Mouse (Mus musculus): ENCODE measurements around the gene Timmdc1.
"Not testable (repeated sequence)": the region's sequence is repeated elsewhere in the genome, so short reads cannot be mapped to it uniquely, and the experiment has no call there.

Gene Timmdc1

GRCm38 (mm10) chr16:38496604-38497140, 25.8 kb downstream of the Timmdc1 start:
- DNase-seq (ENCODE audit: low spot score in 2 of 2), result no peak

GRCm38 (mm10) chr16:38493890-38494289, 28.6 kb downstream of the Timmdc1 start:
- no peak for DNase-seq (ENCODE audit: low spot score in 2 of 2)

- no peak for DNase-seq (ENCODE audit: low spot score in 2 of 2)
Observed at GRCm38 (mm10) chr16:38492551-38492950, 29.9 kb downstream of the Timmdc1 start.

GRCm38 (mm10) chr16:38483582-38484309, 38.7 kb downstream of the Timmdc1 start:
- DNase-seq (ENCODE audit: low spot score in 2 of 2), result peak in 1 of 2 experiments; percentile 10

- peak in 1 of 2 experiments; percentile 38 for DNase-seq (ENCODE audit: low spot score in 2 of 2)
Observed at GRCm38 (mm10) chr16:38482780-38483562, 39.5 kb downstream of the Timmdc1 start.

GRCm38 (mm10) chr16:38481327-38481726, 41.1 kb downstream of the Timmdc1 start:
- DNase-seq (ENCODE audit: low spot score in 2 of 2), result no peak

GRCm38 (mm10) chr16:38478296-38478695, 44.2 kb downstream of the Timmdc1 start:
- no peak for DNase-seq (ENCODE audit: low spot score in 2 of 2)

- DNase-seq (ENCODE audit: low spot score in 2 of 2), result not testable (repeated sequence)
Observed at GRCm38 (mm10) chr16:38477241-38477608, 45.2 kb downstream of the Timmdc1 start.

- peak in 1 of 2 experiments; percentile 21 for DNase-seq (ENCODE audit: low spot score in 2 of 2)
Observed at GRCm38 (mm10) chr16:38476312-38477240, 45.9 kb downstream of the Timmdc1 start.

- DNase-seq (ENCODE audit: low spot score in 2 of 2), result no peak
Observed at GRCm38 (mm10) chr16:38475681-38476311, 46.7 kb downstream of the Timmdc1 start.

GRCm38 (mm10) chr16:38474677-38475286, 47.7 kb downstream of the Timmdc1 start:
- DNase-seq (ENCODE audit: low spot score in 2 of 2), result no peak

- no peak for DNase-seq (ENCODE audit: low spot score in 2 of 2)
Observed at GRCm38 (mm10) chr16:38473661-38474060, 48.8 kb downstream of the Timmdc1 start.

- no peak for DNase-seq (ENCODE audit: low spot score in 2 of 2)
Observed at GRCm38 (mm10) chr16:38472507-38472873, 50.0 kb downstream of the Timmdc1 start.

- DNase-seq (ENCODE audit: low spot score in 2 of 2), result no peak
Observed at GRCm38 (mm10) chr16:38471697-38472506, 50.6 kb downstream of the Timmdc1 start.

- DNase-seq (ENCODE audit: low spot score in 2 of 2), result no peak
Observed at GRCm38 (mm10) chr16:38469437-38469836, 53.0 kb downstream of the Timmdc1 start.

GRCm38 (mm10) chr16:38468706-38469018, 53.8 kb downstream of the Timmdc1 start:
- no peak for DNase-seq (ENCODE audit: low spot score in 2 of 2)

GRCm38 (mm10) chr16:38467917-38468705, 54.4 kb downstream of the Timmdc1 start:
- no peak for DNase-seq (ENCODE audit: low spot score in 2 of 2)

GRCm38 (mm10) chr16:38467091-38467916, 55.2 kb downstream of the Timmdc1 start:
- DNase-seq (ENCODE audit: low spot score in 2 of 2), result no peak
